Mouse (Mus musculus) MEL (cell line): Measurements from ENCODE around the gene Ttc30a1. TPM values are rescaled to one million over a fixed set of nuclear protein-coding genes. Genes with fewer than 3 reads are reported as not detected.

Source experiments
- DNase-seq: peaks from one replicate; pipeline ENCODE4 v3.0.0; 2011; ENCODE audit warnings: low read depth, low spot score
- H3K27ac ChIP-seq: 2 replicates; pipeline ENCODE4 v1.5.1; 2012; ENCODE audit warnings: low read depth, mild to moderate bottlenecking, control low read depth, low read length, moderate library complexity; ENCODE audit not compliant: control insufficient read depth
- H3K27me3 ChIP-seq, 2 experiments: fragments of 150-350 bp in 1 of 2; sonication (generic) in 1 of 2; 2 replicates each; pipeline ENCODE4 v1.6.1; 2012; ENCODE audit warnings: low read length in 2 of 2, mild to moderate bottlenecking in 2 of 2, improper control_type of control experiment in 1 of 2, moderate library complexity in 1 of 2; ENCODE audit not compliant: insufficient read depth in 2 of 2, control insufficient read depth in 1 of 2
- H3K36me3 ChIP-seq, 2 experiments: 2 replicates each; pipeline ENCODE4 v1.6.1; 2012 to 2014; ENCODE audit warnings: low read length in 2 of 2, improper control_type of control experiment in 1 of 2, inconsistent platforms in 1 of 2, mild to moderate bottlenecking in 1 of 2; ENCODE audit not compliant: insufficient read depth in 2 of 2, control insufficient read depth in 1 of 2
- H3K4me1 ChIP-seq, 2 experiments: fragments of 150-350 bp in 1 of 2; sonication (generic) in 1 of 2; 2 replicates each; pipeline ENCODE4 v1.6.1; 2012; ENCODE audit warnings: low read length in 2 of 2, improper control_type of control experiment in 1 of 2, mild to moderate bottlenecking in 1 of 2; ENCODE audit not compliant: insufficient read depth in 2 of 2, control insufficient read depth in 1 of 2
- H3K4me3 ChIP-seq, 2 experiments: fragments of 150-350 bp in 1 of 2; sonication (generic) in 1 of 2; 2 replicates each; pipeline ENCODE4 v1.5.1; 2012; ENCODE audit warnings: low read depth in 2 of 2, low read length in 2 of 2, mild to moderate bottlenecking in 2 of 2, moderate library complexity in 2 of 2, control low read depth in 1 of 2, improper control_type of control experiment in 1 of 2; ENCODE audit not compliant: control insufficient read depth in 1 of 2, insufficient read depth in 1 of 2
- H3K79me2 ChIP-seq: 2 replicates; pipeline ENCODE4 v1.6.1; 2012; ENCODE audit warnings: mild to moderate bottlenecking, low read length, moderate library complexity; ENCODE audit not compliant: control insufficient read depth, poor library complexity, insufficient read depth
- H3K9ac ChIP-seq: 2 replicates; pipeline ENCODE4 v1.6.1; 2012; ENCODE audit warnings: low read depth, mild to moderate bottlenecking, control low read depth, low read length, moderate library complexity; ENCODE audit not compliant: control insufficient read depth, poor library complexity, severe bottlenecking
- H3K9me3 ChIP-seq: fragments of 150-350 bp; sonication (generic); replicated peaks from 2 replicates; pipeline ENCODE4 v1.6.1; 2012; ENCODE audit warnings: mild to moderate bottlenecking, low read length, improper control_type of control experiment, moderate library complexity; ENCODE audit not compliant: insufficient read depth
- CHD1 ChIP-seq: IDR thresholded peaks from 2 replicates; pipeline ENCODE4 v1.6.1; 2012; ENCODE audit warnings: low read depth, mild to moderate bottlenecking, inconsistent platforms, low read length, improper control_type of control experiment
- CTCF ChIP-seq, 3 experiments: IDR thresholded peaks in 2 of 3; conservative IDR thresholded peaks in 1 of 3; 2 replicates each; pipeline ENCODE4 v1.5.1; 2011 to 2012; ENCODE audit warnings: low read length in 3 of 3, low read depth in 2 of 3, mild to moderate bottlenecking in 2 of 3, improper control_type of control experiment in 1 of 3, inconsistent platforms in 1 of 3, mixed read lengths in 1 of 3, moderate library complexity in 1 of 3; ENCODE audit not compliant: control insufficient read depth in 1 of 3, insufficient read depth in 1 of 3, poor library complexity in 1 of 3, severe bottlenecking in 1 of 3
- E2F4 ChIP-seq: IDR thresholded peaks from 2 replicates; pipeline ENCODE4 v1.6.1; 2011; ENCODE audit warnings: low read depth, low read length, improper control_type of control experiment, borderline replicate concordance
- ELF1 ChIP-seq: IDR thresholded peaks from 2 replicates; pipeline ENCODE4 v1.6.1; 2014; ENCODE audit warnings: low read depth, mild to moderate bottlenecking, inconsistent platforms, low read length, improper control_type of control experiment, moderate library complexity
- EP300 ChIP-seq, 2 experiments: IDR thresholded peaks; 2 replicates each; pipeline ENCODE4 v1.6.1; 2011; ENCODE audit warnings: improper control_type of control experiment in 2 of 2, low read length in 2 of 2, low read depth in 1 of 2, mild to moderate bottlenecking in 1 of 2
- GABPA ChIP-seq: IDR thresholded peaks from 2 replicates; pipeline ENCODE4 v1.6.1; 2012; ENCODE audit warnings: low read depth, mild to moderate bottlenecking, inconsistent platforms, low read length, improper control_type of control experiment, moderate library complexity
- GATA1 ChIP-seq: IDR thresholded peaks from 2 replicates; pipeline ENCODE4 v1.6.1; 2011; ENCODE audit warnings: low read depth, low read length, improper control_type of control experiment
- HCFC1 ChIP-seq: IDR thresholded peaks from 2 replicates; pipeline ENCODE4 v1.6.1; 2012; ENCODE audit warnings: low read depth, mild to moderate bottlenecking, inconsistent platforms, low read length, improper control_type of control experiment, moderate library complexity
- JUND ChIP-seq: IDR thresholded peaks from 2 replicates; pipeline ENCODE4 v1.6.1; 2011; ENCODE audit warnings: low read depth, mild to moderate bottlenecking, improper control_type of control experiment, low read length
- KAT2A ChIP-seq: conservative IDR thresholded peaks from 2 replicates; pipeline ENCODE4 v1.6.1; 2012; ENCODE audit warnings: low read depth, low read length, improper control_type of control experiment, inconsistent platforms
- MAFK ChIP-seq: IDR thresholded peaks from 2 replicates; pipeline ENCODE4 v1.6.1; 2011; ENCODE audit warnings: low read depth, mild to moderate bottlenecking, low read length, improper control_type of control experiment, borderline replicate concordance
- MAZ ChIP-seq: IDR thresholded peaks from 2 replicates; pipeline ENCODE4 v1.6.1; 2012; ENCODE audit warnings: low read depth, mild to moderate bottlenecking, inconsistent platforms, low read length, improper control_type of control experiment
- MEF2A ChIP-seq: IDR thresholded peaks from 2 replicates; pipeline ENCODE4 v1.6.1; 2014; ENCODE audit warnings: low read depth, mild to moderate bottlenecking, inconsistent platforms, low read length, improper control_type of control experiment; ENCODE audit not compliant: poor library complexity, insufficient replicate concordance, severe bottlenecking; ENCODE audit errors: extremely low read depth
- MXI1 ChIP-seq: IDR thresholded peaks from 2 replicates; pipeline ENCODE4 v1.6.1; 2011; ENCODE audit warnings: mild to moderate bottlenecking, low read depth, low read length, improper control_type of control experiment
- MYB ChIP-seq: IDR thresholded peaks from 2 replicates; pipeline ENCODE4 v1.6.1; 2011; ENCODE audit warnings: mild to moderate bottlenecking, low read depth, low read length, improper control_type of control experiment
- NELFE ChIP-seq: IDR thresholded peaks from 2 replicates; pipeline ENCODE4 v1.6.1; 2011; ENCODE audit warnings: low read depth, low read length, improper control_type of control experiment
- NRF1 ChIP-seq: IDR thresholded peaks from 2 replicates; pipeline ENCODE4 v1.6.1; 2014; ENCODE audit warnings: low read depth, mild to moderate bottlenecking, inconsistent platforms, low read length, improper control_type of control experiment, moderate library complexity; ENCODE audit not compliant: poor library complexity, insufficient read depth, severe bottlenecking
- POLR2A ChIP-seq, 2 experiments: IDR thresholded peaks; 2 replicates each; pipeline ENCODE4 v1.6.1; 2011 to 2012; ENCODE audit warnings: low read length in 2 of 2, mild to moderate bottlenecking in 2 of 2, control low read depth in 1 of 2, improper control_type of control experiment in 1 of 2, low read depth in 1 of 2, moderate library complexity in 1 of 2; ENCODE audit not compliant: control insufficient read depth in 1 of 2, insufficient read depth in 1 of 2, poor library complexity in 1 of 2
- POLR2AphosphoS2 ChIP-seq: IDR thresholded peaks from 2 replicates; pipeline ENCODE4 v1.6.1; 2011; ENCODE audit warnings: low read length, improper control_type of control experiment
- POLR2AphosphoS5 ChIP-seq: IDR thresholded peaks from 2 replicates; pipeline ENCODE4 v1.6.1; 2012; ENCODE audit warnings: low read depth, borderline replicate concordance, mild to moderate bottlenecking, inconsistent platforms, low read length, moderate library complexity, mixed read lengths
- RAD21 ChIP-seq: IDR thresholded peaks from 2 replicates; pipeline ENCODE4 v1.6.1; 2011; ENCODE audit warnings: mild to moderate bottlenecking, low read depth, low read length, improper control_type of control experiment
- RCOR1 ChIP-seq: IDR thresholded peaks from 2 replicates; pipeline ENCODE4 v1.6.1; 2012; ENCODE audit warnings: low read depth, mild to moderate bottlenecking, inconsistent platforms, low read length, improper control_type of control experiment
- SIN3A ChIP-seq: IDR thresholded peaks from 2 replicates; pipeline ENCODE4 v1.6.1; 2012; ENCODE audit warnings: low read length, improper control_type of control experiment, inconsistent platforms
- SMC3 ChIP-seq: IDR thresholded peaks from 2 replicates; pipeline ENCODE4 v1.6.1; 2011; ENCODE audit warnings: low read depth, low read length, improper control_type of control experiment
- TAL1 ChIP-seq: IDR thresholded peaks from 2 replicates; pipeline ENCODE4 v1.6.1; 2012; ENCODE audit warnings: mild to moderate bottlenecking, inconsistent platforms, low read length, moderate library complexity, mixed read lengths
- TBP ChIP-seq: IDR thresholded peaks from 2 replicates; pipeline ENCODE4 v1.8.0; 2011; ENCODE audit warnings: low read depth, low read length, improper control_type of control experiment
- TCF12 ChIP-seq: IDR thresholded peaks from 2 replicates; pipeline ENCODE4 v1.6.1; 2014; ENCODE audit warnings: low read depth, mild to moderate bottlenecking, inconsistent platforms, low read length, improper control_type of control experiment, moderate library complexity
- ZC3H11A ChIP-seq: IDR thresholded peaks from 2 replicates; pipeline ENCODE4 v1.6.1; 2012; ENCODE audit warnings: low read depth, mild to moderate bottlenecking, inconsistent platforms, low read length, improper control_type of control experiment
- ZKSCAN1 ChIP-seq: IDR thresholded peaks from 2 replicates; pipeline ENCODE4 v1.6.1; 2012; ENCODE audit warnings: low read depth, mild to moderate bottlenecking, inconsistent platforms, low read length, improper control_type of control experiment, moderate library complexity
- ZMIZ1 ChIP-seq: IDR thresholded peaks from 2 replicates; pipeline ENCODE4 v1.6.1; 2012; ENCODE audit warnings: low read depth, mild to moderate bottlenecking, inconsistent platforms, low read length, improper control_type of control experiment, moderate library complexity
- polyA plus RNA-seq, 2 experiments: library from polyadenylated mRNA; stranded (reverse) in 1 of 2; unstranded in 1 of 2; fragments of >175 nt in 1 of 2; fragments of >200 nt in 1 of 2; gene quantifications; 2 replicates each; pipeline versions ENCODE4 v1.2.1 to v1.2.4; 2012; ENCODE audit warnings: low replicate concordance in 2 of 2, low read depth in 1 of 2; ENCODE audit not compliant: insufficient read length in 2 of 2, insufficient read depth in 1 of 2, missing spikeins in 1 of 2
- total RNA-seq: library from RNA; depleted of rRNA; stranded (reverse); fragments of 300-350 nt; gene quantifications from 2 replicates; pipeline ENCODE4 v1.2.3, GENCODE M21; 2012

Gene Ttc30a1
- total and polyA plus RNA-seq, 3 experiments: not detected

- TF ChIP-seq NELFE (no peak), TCF12 (no peak), ZMIZ1 (no peak), EP300 (IDR thresholded peaks at IDR 0.05; ENCODE audit: low read depth in 1 of 2, low read length in 2 of 2) (no peak), GABPA (no peak), HCFC1 (no peak), POLR2AphosphoS5 (no peak), E2F4 (no peak), MXI1 (no peak), CTCF (IDR thresholded peaks at IDR 0.05 in 2 of 3, conservative IDR thresholded peaks at IDR 0.05 in 1 of 3; ENCODE audit: control insufficient read depth in 1 of 3, insufficient read depth in 1 of 3, low read depth in 2 of 3, low read length in 3 of 3, poor library complexity in 1 of 3, severe bottlenecking in 1 of 3) (no peak), NRF1 (no peak), SMC3 (no peak), POLR2A (IDR thresholded peaks at IDR 0.05; ENCODE audit: control insufficient read depth in 1 of 2, insufficient read depth in 1 of 2, low read depth in 1 of 2, low read length in 2 of 2, poor library complexity in 1 of 2) (no peak), TAL1 (no peak), MEF2A (no peak), MAFK (no peak), ELF1 (no peak), SIN3A (no peak), POLR2AphosphoS2 (no peak), ZKSCAN1 (no peak)
- H3K27ac ChIP-seq: no peak overlapping the region
- H3K9me3 ChIP-seq: no peaks in the 10 kb centered on the region
- DNase-seq: no peak
- H3K4me1 ChIP-seq: no peaks in the 10 kb centered on the region
- H3K4me3 ChIP-seq: no peak overlapping the region
- no peaks in the 10 kb centered on the region for H3K79me2 ChIP-seq
- H3K27me3 ChIP-seq: no peaks in the 10 kb centered on the region; a peak in 2 of 4 replicates
- H3K36me3 ChIP-seq: no peaks in the 10 kb centered on the region
- no peak overlapping the region for H3K9ac ChIP-seq
Measured at GRCm38 (mm10) chr2:75974131-75974530, 7.6 kb downstream of the Ttc30a1 start.

DNA sequence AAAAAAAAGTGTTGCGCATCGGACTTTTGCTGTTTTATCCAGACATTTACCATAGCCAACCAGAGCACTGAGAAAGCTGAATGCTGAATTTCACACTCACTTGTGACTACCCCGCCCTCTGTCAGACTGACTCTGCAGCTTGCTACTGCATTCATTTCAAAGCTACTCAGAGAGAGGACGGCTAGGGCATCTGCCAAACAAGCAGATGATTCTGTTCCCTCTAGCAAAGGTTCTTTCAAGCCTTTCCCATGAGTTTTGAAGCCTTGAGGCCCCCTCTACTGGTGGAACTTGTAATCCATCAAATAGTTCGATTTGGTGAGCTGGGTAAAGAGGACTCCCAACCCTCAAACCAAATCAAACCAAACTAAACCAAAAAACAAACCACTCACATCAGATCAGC lies 16.8 kb downstream of the Ttc30a1 start:
- Histone ChIP-seq H3K4me3 (peak overlapping the region; percentile 61 to 66), H3K27me3 (no peaks in the 10 kb centered on the region), H3K27ac (no peak overlapping the region), H3K4me1 (no peaks in the 10 kb centered on the region; a peak in 1 of 4 replicates), H3K36me3 (no peaks in the 10 kb centered on the region), H3K9ac (peak overlapping the region; percentile 42; the same call in 1 of the 2 replicates), H3K79me2 (no peaks in the 10 kb centered on the region), H3K9me3 (no peaks in the 10 kb centered on the region)
- DNase-seq: peak; percentile 83
- peak; percentile 75 for TF ChIP-seq ZC3H11A
- peak; percentile 83 for TF ChIP-seq RAD21
- no peak for TF ChIP-seq GATA1
- TF ChIP-seq CHD1: no peak
- TF ChIP-seq E2F4: no peak
- TF ChIP-seq TCF12: no peak
- no peak for TF ChIP-seq MAFK
- TF ChIP-seq MYB: no peak
- 0 out of 2 replicates have a peak, but pooled peaks have one; percentile 36 for TF ChIP-seq SIN3A
- no peak for TF ChIP-seq MAZ
- no peak for TF ChIP-seq JUND
- TF ChIP-seq RCOR1: no peak
- no peak for TF ChIP-seq MEF2A
- TF ChIP-seq CTCF (IDR thresholded peaks at IDR 0.05 in 2 of 3, conservative IDR thresholded peaks at IDR 0.05 in 1 of 3; ENCODE audit: control insufficient read depth in 1 of 3, insufficient read depth in 1 of 3, low read depth in 2 of 3, low read length in 3 of 3, poor library complexity in 1 of 3, severe bottlenecking in 1 of 3): peak; percentile 37 to 87 (median 64)
- TF ChIP-seq KAT2A: no peak
- no peak for TF ChIP-seq NRF1
- TF ChIP-seq SMC3: peak; percentile 84
- no peak for TF ChIP-seq TBP
- no peak for TF ChIP-seq POLR2AphosphoS2
- no peak for TF ChIP-seq POLR2A (IDR thresholded peaks at IDR 0.05; ENCODE audit: control insufficient read depth in 1 of 2, insufficient read depth in 1 of 2, low read depth in 1 of 2, low read length in 2 of 2, poor library complexity in 1 of 2)
- TF ChIP-seq GABPA: no peak
- no peak for TF ChIP-seq MXI1
